Mouse (Mus musculus): ENCODE measurements at regions not wholly inside any gene's neighbourhood (a gene's known extent, or its start where the extent isn't known, plus 50 kb on each side); places are given as distances from the start of the nearest gene placed in this dataset.

- no peak overlapping the region for H3K4me2 ChIP-seq
- ATAC-seq (ENCODE audit: low read depth) = peak; percentile 45; the same call in 1 of the 2 replicates
- WGBS (ENCODE audit: insufficient replicate concordance) = 74% methylated on average over 20 of the region's 20 CpGs
- no peaks in the 10 kb centered on the region for H3K36me3 ChIP-seq
- no peaks in the 10 kb centered on the region for H3K27me3 ChIP-seq
- no peak for DNase-seq
- no peak overlapping the region for H3K4me3 ChIP-seq (replicated peaks)
- H3K27ac ChIP-seq = no peak overlapping the region
- no peaks in the 10 kb centered on the region for H3K4me1 ChIP-seq (replicated peaks)
- no peaks in the 10 kb centered on the region for H3K9me3 ChIP-seq (replicated peaks)
- no peak overlapping the region for H3K9ac ChIP-seq
These were observed 149.8 kb downstream of the Tex29 start for GRCm38 (mm10) chr8:11990024-11990423.

- DNase-seq (no peak), ATAC-seq (ENCODE audit: low read depth) (no peak)
- Histone ChIP-seq H3K9ac (no peak overlapping the region), H3K4me3 (replicated peaks) (no peak overlapping the region), H3K4me2 (no peak overlapping the region), H3K4me1 (replicated peaks) (no peaks in the 10 kb centered on the region), H3K27ac (no peak overlapping the region), H3K9me3 (replicated peaks) (no peaks in the 10 kb centered on the region), H3K36me3 (no peaks in the 10 kb centered on the region), H3K27me3 (peaks cover 26% of the 10 kb centered on the region)
- 32% methylated on average over 23 of the region's 23 CpGs for WGBS (ENCODE audit: insufficient replicate concordance)
These were observed 159.6 kb downstream of the Tex29 start for GRCm38 (mm10) chr8:11999736-12000458.

- WGBS (ENCODE audit: insufficient replicate concordance) = 23% methylated on average over 2 of the region's 2 CpGs
These were observed 160.2 kb downstream of the Tex29 start for GRCm38 (mm10) chr8:12000459-12000789.

GRCm38 (mm10) chr8:12004241-12004640, 164.0 kb downstream of the Tex29 start:
- no peak overlapping the region for H3K9ac ChIP-seq
- H3K9me3 ChIP-seq (replicated peaks) = no peaks in the 10 kb centered on the region
- H3K36me3 ChIP-seq = no peaks in the 10 kb centered on the region
- H3K4me1 ChIP-seq (replicated peaks) = no peaks in the 10 kb centered on the region
- H3K27ac ChIP-seq = no peak overlapping the region
- no peak for DNase-seq
- no peak overlapping the region for H3K4me3 ChIP-seq (replicated peaks)
- no peak for ATAC-seq (ENCODE audit: low read depth)
- H3K4me2 ChIP-seq = no peak overlapping the region
- WGBS (ENCODE audit: insufficient replicate concordance) = 68% methylated on average over 7 of the region's 7 CpGs
- peaks cover 12% of the 10 kb centered on the region for H3K27me3 ChIP-seq

More at GRCm38 (mm10) chr8:12000459-12000789, 160.2 kb downstream of the Tex29 start:
- DNase-seq (no peak), ATAC-seq (ENCODE audit: low read depth) (no peak)
- H3K4me1 ChIP-seq (replicated peaks) = no peaks in the 10 kb centered on the region
- H3K9ac ChIP-seq = no peak overlapping the region
- peaks cover 26% of the 10 kb centered on the region for H3K27me3 ChIP-seq
- no peaks in the 10 kb centered on the region for H3K9me3 ChIP-seq (replicated peaks)
- H3K36me3 ChIP-seq = no peaks in the 10 kb centered on the region
- H3K4me2 ChIP-seq = no peak overlapping the region
- H3K4me3 ChIP-seq (replicated peaks) = no peak overlapping the region
- no peak overlapping the region for H3K27ac ChIP-seq

GRCm38 (mm10) chr8:12012769-12013168, 172.5 kb downstream of the Tex29 start:
- Histone ChIP-seq H3K4me3 (replicated peaks) (no peak overlapping the region), H3K4me2 (no peak overlapping the region), H3K4me1 (replicated peaks) (no peaks in the 10 kb centered on the region), H3K9ac (no peak overlapping the region), H3K27me3 (no peaks in the 10 kb centered on the region), H3K9me3 (replicated peaks) (no peaks in the 10 kb centered on the region), H3K36me3 (no peaks in the 10 kb centered on the region), H3K27ac (no peak overlapping the region)
- 59% methylated on average over 3 of the region's 3 CpGs for WGBS (ENCODE audit: insufficient replicate concordance)
- ATAC-seq (ENCODE audit: low read depth) (no peak), DNase-seq (no peak)

GRCm38 (mm10) chr8:12017750-12018149, 177.5 kb downstream of the Tex29 start:
- Histone ChIP-seq H3K27me3 (no peaks in the 10 kb centered on the region), H3K27ac (no peak overlapping the region), H3K4me1 (replicated peaks) (no peaks in the 10 kb centered on the region), H3K9ac (no peak overlapping the region), H3K36me3 (no peaks in the 10 kb centered on the region), H3K9me3 (replicated peaks) (no peaks in the 10 kb centered on the region), H3K4me2 (no peak overlapping the region), H3K4me3 (replicated peaks) (no peak overlapping the region)
- DNase-seq (no peak), ATAC-seq (ENCODE audit: low read depth) (no peak)
- 51% methylated on average over 7 of the region's 7 CpGs for WGBS (ENCODE audit: insufficient replicate concordance)

GRCm38 (mm10) chr8:12019272-12019671, 179.0 kb downstream of the Tex29 start:
- no peak overlapping the region for H3K4me2 ChIP-seq
- WGBS (ENCODE audit: insufficient replicate concordance) = 88% methylated on average over 9 of the region's 9 CpGs
- no peak overlapping the region for H3K27ac ChIP-seq
- ATAC-seq (ENCODE audit: low read depth) = no peak
- no peaks in the 10 kb centered on the region for H3K9me3 ChIP-seq (replicated peaks)
- no peak for DNase-seq
- H3K36me3 ChIP-seq = no peaks in the 10 kb centered on the region
- H3K9ac ChIP-seq = no peak overlapping the region
- H3K4me3 ChIP-seq (replicated peaks) = no peak overlapping the region
- H3K27me3 ChIP-seq = no peaks in the 10 kb centered on the region
- no peaks in the 10 kb centered on the region for H3K4me1 ChIP-seq (replicated peaks)

- H3K27ac ChIP-seq = no peak overlapping the region
- no peaks in the 10 kb centered on the region for H3K36me3 ChIP-seq
- no peak overlapping the region for H3K4me3 ChIP-seq (replicated peaks)
- H3K4me1 ChIP-seq (replicated peaks) = no peaks in the 10 kb centered on the region
- no peak overlapping the region for H3K9ac ChIP-seq
- DNase-seq (no peak), ATAC-seq (ENCODE audit: low read depth) (no peak)
- H3K4me2 ChIP-seq = no peak overlapping the region
- H3K9me3 ChIP-seq (replicated peaks) = no peaks in the 10 kb centered on the region
- WGBS (ENCODE audit: insufficient replicate concordance) = 60% methylated on average over 4 of the region's 4 CpGs
- no peaks in the 10 kb centered on the region for H3K27me3 ChIP-seq
These were observed 183.6 kb downstream of the Tex29 start for GRCm38 (mm10) chr8:12023669-12024390.

GRCm38 (mm10) chr8:12030363-12031116, 190.3 kb downstream of the Tex29 start:
- 68% methylated on average over 22 of the region's 22 CpGs for WGBS (ENCODE audit: insufficient replicate concordance)
- ATAC-seq (ENCODE audit: low read depth) = no peak

GRCm38 (mm10) chr8:12031796-12032195, 191.5 kb downstream of the Tex29 start:
- Histone ChIP-seq H3K9ac (no peak overlapping the region), H3K9me3 (replicated peaks) (no peaks in the 10 kb centered on the region), H3K4me2 (no peak overlapping the region), H3K4me3 (replicated peaks) (no peak overlapping the region), H3K36me3 (no peaks in the 10 kb centered on the region), H3K27me3 (no peaks in the 10 kb centered on the region), H3K27ac (no peak overlapping the region), H3K4me1 (replicated peaks) (no peaks in the 10 kb centered on the region; the same call in 1 of the 2 replicates)
- no peak for DNase-seq
- ATAC-seq (ENCODE audit: low read depth) = no peak
- WGBS (ENCODE audit: insufficient replicate concordance) = 41% methylated on average over 3 of the region's 3 CpGs

More at GRCm38 (mm10) chr8:12030363-12031116, 190.3 kb downstream of the Tex29 start:
- H3K4me2 ChIP-seq = no peak overlapping the region
- no peaks in the 10 kb centered on the region for H3K9me3 ChIP-seq (replicated peaks)
- no peaks in the 10 kb centered on the region for H3K27me3 ChIP-seq
- no peak overlapping the region for H3K27ac ChIP-seq
- no peak overlapping the region for H3K4me3 ChIP-seq (replicated peaks)
- H3K9ac ChIP-seq = no peak overlapping the region
- DNase-seq = no peak
- H3K4me1 ChIP-seq (replicated peaks) = no peaks in the 10 kb centered on the region; the same call in 1 of the 2 replicates
- H3K36me3 ChIP-seq = no peaks in the 10 kb centered on the region

- WGBS (ENCODE audit: insufficient replicate concordance) = 31% methylated on average over 3 of the region's 3 CpGs
- H3K9me3 ChIP-seq (replicated peaks) = no peaks in the 10 kb centered on the region
- no peak overlapping the region for H3K4me2 ChIP-seq
- ATAC-seq (ENCODE audit: low read depth) = no peak
- H3K4me3 ChIP-seq (replicated peaks) = no peak overlapping the region
- no peaks in the 10 kb centered on the region for H3K27me3 ChIP-seq
- no peak overlapping the region for H3K9ac ChIP-seq
- no peaks in the 10 kb centered on the region; the same call in 1 of the 2 replicates for H3K4me1 ChIP-seq (replicated peaks)
- no peak overlapping the region for H3K27ac ChIP-seq
- DNase-seq = no peak
- no peaks in the 10 kb centered on the region for H3K36me3 ChIP-seq
These were observed 192.1 kb downstream of the Tex29 start for GRCm38 (mm10) chr8:12032386-12032785.

All from liver, embryonic 13.5 days (tissue).